Mouse (Mus musculus) thymus, adult 2 months (tissue): ENCODE measurements around the gene Kcna1. TPM values are rescaled to one million over a fixed set of nuclear protein-coding genes. Genes with fewer than 3 reads are reported as not detected.

ENCODE experiments used
- DNase-seq: peaks from one replicate; pipeline ENCODE4 v3.0.0; 2021
- H3K27ac ChIP-seq: fragments of 200-500 bp; 2 replicates; pipeline ENCODE4 v1.5.1; 2012; ENCODE audit warnings: low read length, control low read depth; ENCODE audit not compliant: control insufficient read depth, insufficient read depth
- H3K27me3 ChIP-seq: fragments of 200-500 bp; 2 replicates; pipeline ENCODE4 v1.6.1; 2012; ENCODE audit warnings: mild to moderate bottlenecking, low read length, moderate library complexity, mixed read lengths; ENCODE audit not compliant: control insufficient read depth, insufficient read depth
- H3K36me3 ChIP-seq: fragments of 200-500 bp; 2 replicates; pipeline ENCODE4 v1.6.1; 2012; ENCODE audit warnings: mild to moderate bottlenecking, low read length, moderate library complexity; ENCODE audit not compliant: control insufficient read depth, insufficient read depth
- H3K4me1 ChIP-seq: fragments of 200-500 bp; replicated peaks from 2 replicates; pipeline ENCODE4 v1.6.1; 2012; ENCODE audit warnings: low read length; ENCODE audit not compliant: control insufficient read depth, insufficient read depth
- H3K4me3 ChIP-seq: fragments of 200-500 bp; 2 replicates; pipeline ENCODE4 v1.5.1; 2012; ENCODE audit warnings: mild to moderate bottlenecking, low read length, control low read depth, moderate library complexity; ENCODE audit not compliant: control insufficient read depth, insufficient read depth
- CTCF ChIP-seq: fragments of 200-500 bp; IDR thresholded peaks from 2 replicates; pipeline ENCODE4 v1.5.1; 2012; ENCODE audit warnings: mild to moderate bottlenecking, control low read depth, low read length, moderate library complexity, borderline replicate concordance; ENCODE audit not compliant: control insufficient read depth, poor library complexity, insufficient read depth; ENCODE audit errors: extremely low read depth
- POLR2A ChIP-seq: fragments of 200-500 bp; IDR thresholded peaks from 2 replicates; pipeline ENCODE4 v1.6.1; 2012; ENCODE audit warnings: mild to moderate bottlenecking, low read length, control low read depth, moderate library complexity; ENCODE audit not compliant: control insufficient read depth, poor library complexity, insufficient read depth; ENCODE audit errors: extremely low read depth
- WGBS: fragments of 180-500 bp; shearing (Covaris S2); methylation state at CpG from one replicate; pipeline ENCODE4 v1.1.7; 2018; 5-methylcytosine and 5-hydroxymethylcytosine counted together
- polyA plus RNA-seq: library from polyadenylated mRNA; depleted of rRNA; stranded (reverse); fragments of >200 nt; gene quantifications from 2 replicates; pipeline ENCODE4 v1.2.3, GENCODE M21; 2012; rRNA removed

Gene Kcna1
- polyA plus RNA-seq, 1 experiment: 0.39 TPM

GRCm38 (mm10) chr6:126593336-126593735, 52.8 kb downstream of the Kcna1 start:
- no peak for DNase-seq
- WGBS: 83% methylated on average over 4 of the region's 4 CpGs

More at GRCm38 (mm10) chr6:126593336-126593735, 52.8 kb downstream of the Kcna1 start:
- H3K27me3 ChIP-seq: no peaks in the 10 kb centered on the region
- H3K27ac ChIP-seq: no peak overlapping the region
- H3K36me3 ChIP-seq: no peaks in the 10 kb centered on the region
- H3K4me3 ChIP-seq: no peak overlapping the region
- no peak for TF ChIP-seq POLR2A
- no peak for TF ChIP-seq CTCF
- H3K4me1 ChIP-seq: no peaks in the 10 kb centered on the region

Other genes with a start within 250 kb of the Kcna1 start
- gene Kcna5, start 111.0 kb downstream of the Kcna1 start, polyA plus RNA-seq: 0.92 and 1.6 TPM in 2 replicates
- gene Kcna6, start 94.3 kb upstream of the Kcna1 start, polyA plus RNA-seq: 0.15 and 0.26 TPM in 2 replicates
- gene Ndufa9, start 202.8 kb upstream of the Kcna1 start, polyA plus RNA-seq: 88.7 and 98.3 TPM in 2 replicates
- gene Akap3, start 206.7 kb upstream of the Kcna1 start, polyA plus RNA-seq: 0.04 TPM in 1 of 2 replicates, not detected in the other